Mouse (Mus musculus): Measurements from ENCODE around the gene Vwa7.
A peak's percentile ranks its signal among the peaks of the same experiment; 100 is the strongest.

The Vwa7 gene

GRCm38 (mm10) chr17:35047688-35048087 lies 31.3 kb downstream of the Vwa7 start:
- DNase-seq: peak in 1 of 2 experiments; percentile 42

GRCm38 (mm10) chr17:35048149-35048931 lies 32.0 kb downstream of the Vwa7 start:
- DNase-seq: peak in 1 of 2 experiments; percentile 39

GRCm38 (mm10) chr17:35048932-35049440 lies 32.6 kb downstream of the Vwa7 start:
- DNase-seq: no peak

GRCm38 (mm10) chr17:35049561-35050016 lies 33.2 kb downstream of the Vwa7 start, which contains the start of gene Clic1:
Gene Clic1 (plus strand): TSS chr17:35049966.
- DNase-seq: peak; percentile 78 to 86

GRCm38 (mm10) chr17:35050126-35050750 lies 33.9 kb downstream of the Vwa7 start:
- peak; percentile 83 to 90 for DNase-seq

GRCm38 (mm10) chr17:35051156-35052086 lies 35.0 kb downstream of the Vwa7 start:
- peak; percentile 78 to 87 for DNase-seq

- DNase-seq: no peak
These were observed 36.0 kb downstream of the Vwa7 start for GRCm38 (mm10) chr17:35052271-35052798.

- DNase-seq: no peak
These were observed 39.5 kb downstream of the Vwa7 start for GRCm38 (mm10) chr17:35055691-35056495.

GRCm38 (mm10) chr17:35057090-35057489 lies 40.7 kb downstream of the Vwa7 start:
- no peak for DNase-seq

- DNase-seq: no peak
These were observed 41.9 kb downstream of the Vwa7 start for GRCm38 (mm10) chr17:35058316-35058715.

GRCm38 (mm10) chr17:35058911-35059892 lies 42.8 kb downstream of the Vwa7 start, which contains the start of gene Ddah2:
Gene Ddah2 (plus strand): TSS chr17:35059035.
- DNase-seq: peak; percentile 97 to 98

- DNase-seq: peak in 1 of 2 experiments; percentile 17
These were observed 43.7 kb downstream of the Vwa7 start for GRCm38 (mm10) chr17:35060071-35060470.

- DNase-seq: peak; percentile 64 to 74
These were observed 44.4 kb downstream of the Vwa7 start for GRCm38 (mm10) chr17:35060737-35061297.

- DNase-seq: no peak
These were observed 44.9 kb downstream of the Vwa7 start for GRCm38 (mm10) chr17:35061299-35061698.

GRCm38 (mm10) chr17:35063466-35063865 lies 47.1 kb downstream of the Vwa7 start:
- no peak for DNase-seq

GRCm38 (mm10) chr17:35064378-35064877 lies 48.0 kb downstream of the Vwa7 start:
- DNase-seq: peak in 1 of 2 experiments; percentile 38

GRCm38 (mm10) chr17:35064951-35065947 lies 48.9 kb downstream of the Vwa7 start, which contains the start of gene Ly6g6c:
Gene Ly6g6c (plus strand): TSS chr17:35065388.
- DNase-seq: peak; percentile 77 to 87

GRCm38 (mm10) chr17:35066084-35066483 lies 49.7 kb downstream of the Vwa7 start, which contains the start of gene Mpig6b:
Gene Mpig6b (minus strand): TSS chr17:35066184.
- DNase-seq: no peak

All from kidney, postnatal 4 days (tissue).